Mouse (Mus musculus): ENCODE data around the gene Pik3cg.

- no peak for TF ChIP-seq CTCF (IDR thresholded peaks at IDR 0.05; ENCODE audit: extremely low read depth, insufficient read length, insufficient replicate concordance, low read depth, low read length)
- TF ChIP-seq POLR2A (IDR thresholded peaks at IDR 0.05; ENCODE audit: low read depth, low read length), result no peak
Observed at GRCm38 (mm10) chr12:32137542-32137941, 70.9 kb downstream of the Pik3cg start.
